Mouse (Mus musculus) layer of hippocampus, postnatal 25 days (tissue): ENCODE data around the gene Lcn2. TPM values are rescaled to one million over a fixed set of nuclear protein-coding genes. Genes with fewer than 3 reads are reported as not detected.

Experiments used
- DNase-seq, 2 experiments: peaks; one replicate each; pipeline ENCODE4 v3.0.0; 2022; ENCODE audit warnings: mixed read lengths in 2 of 2, low spot score in 1 of 2; ENCODE audit errors: extremely low spot score in 1 of 2
- total RNA-seq, 2 experiments: library from RNA; stranded (reverse); gene quantifications; 2 replicates each; pipeline ENCODE4 v1.2.3; 2021

The Lcn2 gene
- total RNA-seq, 2 experiments from 2014 or later: 0.56 to 0.81 TPM

DNA sequence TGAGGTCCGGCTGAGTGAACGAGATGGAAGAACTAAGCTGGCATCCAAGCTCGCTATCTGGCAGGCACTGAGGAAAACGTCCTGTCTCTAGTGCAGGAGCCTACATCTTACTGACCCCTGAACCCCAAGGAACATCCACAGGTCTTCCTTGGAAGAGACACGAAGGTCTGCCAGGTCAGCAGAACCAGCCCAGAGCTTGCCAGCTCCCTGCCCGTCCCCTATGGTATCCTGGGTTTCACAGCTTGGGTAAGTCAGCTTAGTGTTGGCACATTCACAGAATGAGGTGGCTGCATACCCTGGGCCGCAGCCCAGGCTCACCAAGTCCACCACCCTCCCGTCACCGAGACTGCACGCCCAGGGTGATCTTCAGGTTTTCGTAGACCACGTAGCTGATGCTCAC is 27.7 kb upstream of the Lcn2 start:
- no peak for DNase-seq

DNA sequence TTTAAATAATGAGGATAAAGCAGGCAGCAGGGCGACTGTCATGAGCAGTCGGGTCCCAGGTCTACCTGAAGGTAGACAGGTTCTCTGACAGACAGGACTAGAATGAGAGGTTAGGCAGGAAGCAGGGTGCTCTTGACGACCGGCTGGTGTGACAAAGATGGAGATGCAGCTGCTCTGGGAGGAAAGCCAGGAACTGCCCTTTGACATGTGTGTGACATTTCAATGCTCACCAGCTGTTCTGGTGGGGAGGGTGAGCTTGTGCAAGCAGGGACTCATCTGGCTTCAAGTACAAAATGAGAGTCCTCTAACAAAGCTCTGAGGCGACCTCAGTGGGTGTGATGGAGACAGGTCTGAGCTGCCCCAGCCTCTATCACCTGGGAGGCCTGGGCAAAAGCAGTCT is 25.9 kb upstream of the Lcn2 start:
- no peak for DNase-seq

DNA sequence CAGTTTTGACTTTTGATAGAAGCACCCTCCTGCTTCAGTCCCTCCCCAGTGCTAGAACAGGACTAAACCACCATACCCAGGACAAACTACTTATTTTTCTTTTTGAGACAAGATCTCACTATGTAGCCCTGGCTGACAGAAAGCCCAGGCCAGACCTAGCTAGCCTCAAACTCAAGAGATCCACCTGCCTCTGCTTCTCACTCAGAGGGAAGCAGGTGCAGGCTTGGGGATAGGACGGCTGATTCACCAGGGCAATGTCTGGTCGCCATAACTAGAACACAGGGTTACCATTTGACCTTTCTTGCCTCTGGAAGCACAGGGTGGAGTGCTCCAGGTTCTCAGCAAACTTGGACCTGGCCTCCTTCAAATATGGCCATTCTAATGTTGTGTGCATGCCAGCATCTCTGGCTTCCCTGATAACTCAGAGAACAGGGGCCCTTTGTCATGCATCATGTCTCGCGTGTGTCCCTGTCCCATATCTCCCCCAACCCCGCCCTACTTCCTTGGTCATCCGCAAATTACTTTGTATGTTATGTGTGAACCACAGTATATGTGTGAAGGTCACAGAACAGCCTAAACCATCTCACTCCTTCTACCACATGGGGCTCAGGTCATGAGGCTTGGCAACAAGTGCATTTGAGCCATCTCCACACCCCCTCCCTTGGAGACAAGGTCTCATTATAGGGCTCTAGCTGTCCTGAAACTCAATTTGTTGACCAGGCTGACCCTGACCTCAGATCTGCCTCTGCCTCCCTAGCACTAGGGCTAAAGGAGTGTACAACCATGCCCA is 24.9 kb upstream of the Lcn2 start:
- no peak for DNase-seq

DNA sequence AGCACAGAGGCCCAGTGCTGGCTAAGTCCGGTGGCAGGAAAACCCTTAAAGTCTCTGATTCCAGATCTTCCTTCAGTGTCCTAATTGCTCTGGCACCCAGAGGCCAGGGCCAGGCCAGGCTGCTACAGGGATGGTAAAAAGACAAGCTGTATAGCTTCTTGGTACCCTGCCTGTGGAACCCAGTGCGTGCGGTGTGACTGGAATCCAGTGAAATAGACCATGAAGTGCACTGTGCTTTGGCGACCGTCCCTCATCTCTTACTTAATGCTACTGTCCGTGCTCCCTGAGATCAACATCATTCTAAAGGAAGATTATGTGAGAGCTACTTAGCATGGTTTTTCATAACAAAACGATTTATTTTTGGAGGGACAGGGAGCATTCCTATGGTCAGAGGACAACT is 23.4 kb upstream of the Lcn2 start:
- no peak for DNase-seq

DNA sequence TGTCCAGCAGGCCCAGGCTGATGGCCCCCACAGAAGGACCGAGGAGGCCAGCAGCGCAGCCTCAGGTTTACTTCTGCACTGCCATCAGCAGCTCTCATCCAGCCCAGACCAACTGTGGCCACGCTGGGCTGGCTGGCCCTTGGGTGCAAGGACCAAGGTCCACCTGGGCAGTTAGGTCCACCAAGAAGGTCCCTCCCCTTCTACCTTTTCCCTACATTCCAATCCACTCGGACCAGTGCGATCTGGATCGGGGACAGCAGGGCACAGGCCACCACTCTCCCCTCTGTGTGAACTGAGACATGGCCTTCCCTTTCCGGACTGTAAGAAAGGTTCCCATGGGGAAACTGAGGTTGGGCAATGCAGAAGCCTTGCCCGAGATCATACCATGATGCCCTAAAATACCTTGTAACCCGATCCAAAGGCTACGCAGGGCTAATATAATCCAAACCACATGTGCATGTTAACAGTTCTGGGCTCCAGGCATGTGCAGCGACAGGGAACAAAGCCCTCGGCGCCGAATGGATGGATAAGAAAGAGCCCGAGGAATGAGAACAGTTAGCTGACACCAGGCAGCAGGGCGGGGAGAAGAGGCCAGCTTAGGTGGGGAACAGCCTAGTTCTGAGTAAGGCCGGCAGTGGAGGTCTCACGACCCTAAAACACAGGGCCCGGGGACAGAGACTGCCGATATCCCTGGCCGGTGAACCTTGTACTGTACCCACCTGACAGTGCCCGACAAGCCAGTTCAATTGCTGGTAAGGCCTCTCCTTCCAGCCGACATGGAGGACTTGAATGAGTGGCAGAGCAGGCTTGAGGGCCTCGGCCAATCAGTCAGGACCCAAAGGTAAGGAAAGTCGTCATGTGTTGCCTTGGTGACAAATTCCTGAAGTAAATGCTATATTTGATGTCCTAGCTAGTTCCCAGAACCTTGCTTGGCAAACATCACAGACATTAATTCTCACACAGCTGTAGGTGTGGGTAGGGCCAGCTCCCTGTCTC is 20.7 kb upstream of the Lcn2 start:
- DNase-seq: no peak

DNA sequence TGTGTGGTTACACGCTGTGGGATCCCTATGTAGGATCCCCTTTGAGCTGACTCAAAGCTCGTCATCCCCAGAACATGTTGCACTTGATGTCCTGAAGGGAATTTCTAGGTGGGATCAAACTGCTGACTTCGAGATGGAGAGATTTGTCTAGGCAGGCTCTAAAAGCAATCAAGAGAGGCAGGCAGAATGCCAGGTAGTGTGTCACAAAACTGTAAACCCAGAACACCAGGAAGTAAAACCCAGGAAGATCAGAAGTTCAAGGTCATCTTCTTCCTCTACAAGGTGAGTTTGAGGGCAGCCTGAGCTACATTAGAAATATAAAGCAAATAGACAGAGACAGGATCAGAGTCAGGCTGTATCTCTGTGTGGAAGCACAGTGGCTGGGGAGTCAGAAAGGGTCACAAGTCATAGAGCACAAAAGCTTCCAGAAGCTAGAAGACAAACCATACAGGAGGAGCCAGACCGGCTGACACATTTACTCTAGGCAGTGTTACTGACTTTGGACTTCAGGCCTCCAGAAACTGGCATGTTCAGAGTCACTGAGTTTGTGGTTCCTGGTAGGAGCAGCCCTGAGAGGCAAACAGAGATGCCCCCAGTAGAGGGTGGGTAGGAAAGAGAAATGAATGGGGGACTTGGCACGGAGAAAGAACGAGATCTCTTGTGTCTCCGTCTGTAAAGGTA is 19.2 kb upstream of the Lcn2 start:
- no peak for DNase-seq

DNA sequence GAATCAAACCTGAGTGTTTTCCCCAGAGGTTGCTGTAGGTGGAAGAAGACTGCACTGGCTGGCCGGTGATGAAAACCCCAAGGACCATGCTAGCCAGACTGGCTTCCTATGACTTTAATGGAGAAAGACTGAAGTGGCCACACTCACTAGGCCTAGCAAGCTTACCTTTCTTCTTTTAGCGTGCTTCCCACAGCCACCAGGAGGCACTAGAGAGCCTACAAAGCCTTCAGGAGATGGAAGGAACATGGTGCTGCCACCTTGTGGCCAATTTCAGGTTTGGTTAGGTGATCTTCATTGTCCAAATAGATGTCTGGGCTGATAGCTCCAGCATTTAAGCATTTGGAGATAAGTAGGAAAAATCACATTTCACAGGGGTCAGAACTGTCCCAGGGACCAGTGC is 16.6 kb upstream of the Lcn2 start:
- DNase-seq: peak; percentile 90 to 100

DNA sequence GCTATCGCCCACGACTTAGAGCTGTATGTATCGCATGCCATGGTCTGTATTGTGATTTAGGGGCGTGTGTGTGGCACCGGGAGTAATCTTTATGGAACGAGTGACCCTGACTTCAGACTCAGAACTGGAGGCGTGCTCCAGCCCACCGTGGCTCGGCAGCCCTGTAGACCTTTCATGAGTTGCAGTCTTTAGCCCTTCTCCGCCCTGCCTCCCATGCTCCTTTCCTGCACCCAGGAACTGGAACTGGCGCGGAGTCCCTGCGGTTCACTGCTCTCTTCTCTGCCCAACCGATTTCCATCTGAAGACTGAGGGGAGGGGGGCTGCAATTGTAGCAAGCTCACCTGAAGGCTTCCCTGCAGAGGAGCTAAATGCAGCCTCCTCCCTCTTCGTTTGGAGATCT is 8.6 kb upstream of the Lcn2 start:
- DNase-seq: no peak

DNA sequence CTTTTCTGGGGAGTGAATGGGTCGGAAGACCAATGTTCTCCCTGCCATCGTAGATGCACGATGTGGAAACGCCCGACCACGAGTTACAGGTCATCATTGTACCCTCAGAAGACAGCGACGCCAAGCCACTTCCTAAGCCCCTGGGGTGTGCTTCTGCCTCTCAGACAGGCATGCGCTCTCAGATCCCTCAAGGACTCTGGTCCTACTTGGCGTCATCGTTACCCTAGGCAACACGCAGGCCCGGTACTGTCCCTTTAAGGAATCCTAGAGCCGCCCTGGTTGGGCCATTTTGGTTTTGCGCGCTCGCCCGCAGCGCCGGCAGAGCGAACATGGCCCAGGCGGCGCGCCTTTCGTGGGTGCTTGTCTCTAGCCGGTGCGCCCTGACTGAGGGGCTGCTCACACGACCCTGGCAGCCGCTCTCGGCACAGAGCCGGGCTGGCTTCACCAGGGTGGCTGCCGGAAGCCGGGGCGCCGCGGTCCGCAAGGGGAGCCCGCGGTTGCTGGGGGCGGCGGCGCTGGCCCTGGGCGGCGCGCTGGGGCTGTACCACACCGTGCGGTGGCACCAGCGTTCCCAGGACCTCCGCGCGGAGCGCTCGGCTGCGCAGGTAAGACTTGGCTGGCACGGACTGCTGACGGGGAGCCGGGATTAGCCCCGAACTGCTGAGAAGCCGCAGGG is 8.0 kb upstream of the Lcn2 start:
- peak; percentile 78 to 88 for DNase-seq

DNA sequence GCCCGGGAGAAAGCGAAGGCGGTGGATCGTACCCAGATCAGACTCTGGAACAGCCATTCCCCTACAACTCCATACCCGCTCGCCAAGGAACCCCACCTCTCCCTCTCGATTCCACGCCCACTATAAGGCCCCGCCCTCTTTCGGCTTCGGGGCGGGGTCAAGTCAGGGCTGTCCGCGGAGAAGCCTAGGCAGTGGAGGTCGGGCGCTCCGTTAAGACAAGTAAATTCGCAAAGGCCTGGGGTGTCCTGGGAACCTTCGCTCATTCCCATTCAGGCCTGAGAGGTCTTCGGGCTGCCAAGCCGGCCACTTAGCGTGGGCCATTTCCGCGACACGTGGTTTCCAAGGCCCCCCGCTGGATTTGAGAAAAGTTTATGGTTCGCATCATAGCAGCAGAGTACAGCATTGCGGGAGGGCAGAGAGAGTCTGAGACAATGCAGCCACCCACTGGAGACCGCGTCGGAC is 7.5 kb upstream of the Lcn2 start, which contains the start of gene Ptges2:
Gene Ptges2, plus strand, starts transcription at position 413 of the 462 bp plus-strand sequence.
- DNase-seq: peak in 1 of 2 experiments; percentile 77

DNA sequence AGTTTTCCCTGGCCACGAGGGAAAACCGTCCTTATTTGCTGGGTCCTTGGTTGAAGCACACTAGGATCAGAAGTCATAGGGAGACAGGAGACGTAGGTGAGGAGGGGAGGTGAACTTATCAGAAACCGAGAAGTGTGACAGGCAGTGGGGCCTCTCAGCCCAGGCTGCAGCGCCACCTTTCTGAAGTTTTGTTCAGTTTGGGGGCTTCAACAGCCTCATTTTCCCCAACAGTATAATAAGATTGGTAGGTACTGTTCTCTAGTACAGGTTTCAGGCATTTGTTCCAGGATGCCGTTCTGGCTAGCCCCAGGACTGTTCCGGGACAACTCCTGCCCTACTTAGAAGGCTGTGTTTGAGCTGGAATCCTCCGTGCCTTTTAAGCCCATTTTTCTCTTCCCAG is 6.9 kb upstream of the Lcn2 start:
- DNase-seq: peak in 1 of 2 experiments; percentile 34

DNA sequence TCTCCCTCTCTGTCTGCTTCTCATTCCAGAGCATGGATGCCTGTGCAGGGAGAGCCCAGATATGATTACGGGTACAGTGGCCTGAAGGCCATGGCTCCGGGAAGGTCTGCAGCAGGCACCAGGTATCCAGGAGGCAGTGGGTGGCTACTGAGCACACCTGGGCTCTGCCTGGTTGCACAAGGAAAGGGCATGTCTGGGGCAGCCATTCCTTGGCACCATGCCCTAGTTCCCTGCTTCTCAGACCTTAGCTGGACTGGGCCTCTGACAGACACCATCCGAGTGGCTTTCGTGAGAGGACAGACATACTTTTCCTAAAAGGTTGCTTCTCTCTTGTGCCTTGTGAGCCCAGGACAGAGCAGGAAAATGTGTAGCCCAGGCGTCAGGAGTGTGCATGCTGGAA is 4.0 kb upstream of the Lcn2 start:
- no peak for DNase-seq

DNA sequence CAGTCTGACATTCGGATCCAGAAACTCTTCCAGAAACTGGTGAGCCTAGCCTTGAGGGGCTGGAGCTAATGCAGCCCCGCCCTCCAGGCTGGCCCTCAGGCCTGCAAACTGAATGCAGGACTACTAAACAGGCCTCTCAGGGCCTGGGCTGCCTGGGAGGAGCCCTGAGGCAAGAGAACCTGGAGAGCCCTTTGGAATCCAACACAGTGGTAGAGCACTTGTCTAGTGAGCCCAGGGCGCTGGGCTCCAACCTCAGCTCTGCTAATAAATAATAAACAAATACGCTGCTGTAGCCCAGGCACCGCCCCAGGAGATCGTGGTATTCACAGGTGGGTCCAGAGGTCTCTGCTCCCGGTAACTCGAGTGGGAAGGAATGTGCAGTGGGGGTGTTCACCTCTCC is 2.8 kb upstream of the Lcn2 start:
- no peak for DNase-seq

DNA sequence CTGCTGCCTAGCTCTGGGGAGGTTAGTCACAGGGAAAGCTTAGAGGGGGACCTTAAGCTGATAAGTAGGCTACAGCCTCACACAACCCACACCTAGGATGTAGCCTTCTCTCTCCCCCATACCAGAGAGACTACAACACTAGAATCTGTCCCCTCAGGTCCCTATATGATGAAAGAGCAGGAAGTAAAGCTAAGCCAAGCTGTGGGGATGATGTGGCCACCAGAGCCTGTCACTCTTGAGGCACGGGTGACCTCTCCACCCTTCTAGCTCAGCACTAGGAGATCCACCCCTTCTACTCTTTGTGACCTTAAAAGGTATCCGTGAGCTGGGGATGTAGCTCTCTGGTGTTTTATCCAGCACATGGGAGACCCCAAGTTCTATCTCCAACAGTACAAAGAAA is 1.1 kb upstream of the Lcn2 start:
- no peak for DNase-seq

DNA sequence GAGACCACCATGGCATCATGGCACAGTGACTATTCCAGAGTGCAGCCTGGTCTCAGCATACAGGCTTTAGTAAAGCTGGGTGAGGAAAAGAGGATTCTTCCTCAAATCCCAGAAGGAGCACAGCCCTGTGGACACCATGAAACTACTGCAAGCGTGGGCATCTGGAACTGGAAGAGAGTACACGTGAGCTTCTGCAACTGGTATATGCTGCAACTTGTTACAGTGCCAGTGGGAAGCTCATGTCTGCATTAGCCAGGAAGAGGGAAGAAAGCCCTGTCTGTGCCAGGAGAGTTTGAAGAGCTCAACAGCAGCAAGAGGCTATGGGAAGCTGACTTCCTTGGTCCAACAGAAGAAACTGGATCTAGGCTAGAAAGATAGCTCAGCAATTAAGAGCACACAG is 5.4 kb downstream of the Lcn2 start:
- DNase-seq: no peak

DNA sequence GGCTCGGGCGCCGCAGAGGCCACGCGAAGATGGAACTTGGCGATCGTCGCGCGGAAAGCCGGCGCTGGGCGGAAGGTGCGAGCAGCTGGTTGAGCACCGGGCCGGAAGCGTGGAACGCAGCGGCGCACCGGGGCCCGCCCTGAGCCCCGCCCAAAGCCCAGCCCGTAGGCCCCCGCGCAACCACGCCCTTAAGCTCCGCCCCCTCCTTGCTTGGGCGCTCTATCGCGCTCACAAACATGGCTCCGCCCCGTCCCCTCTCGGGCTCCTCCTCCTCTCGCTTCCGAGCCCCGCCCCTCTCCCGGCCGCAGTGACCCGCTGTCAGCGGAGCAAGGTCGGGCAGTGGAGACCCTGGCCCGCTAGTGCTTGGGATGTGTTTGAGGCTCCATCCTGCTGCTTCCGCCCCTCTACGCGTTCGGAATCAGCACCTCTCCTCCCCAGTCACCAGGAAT is 6.3 kb downstream of the Lcn2 start, which contains the start of gene 1110008P14Rik:
Gene 1110008P14Rik, minus strand, starts transcription at position 164 of the 449 bp plus-strand sequence.
- DNase-seq: peak; percentile 80 to 84

DNA sequence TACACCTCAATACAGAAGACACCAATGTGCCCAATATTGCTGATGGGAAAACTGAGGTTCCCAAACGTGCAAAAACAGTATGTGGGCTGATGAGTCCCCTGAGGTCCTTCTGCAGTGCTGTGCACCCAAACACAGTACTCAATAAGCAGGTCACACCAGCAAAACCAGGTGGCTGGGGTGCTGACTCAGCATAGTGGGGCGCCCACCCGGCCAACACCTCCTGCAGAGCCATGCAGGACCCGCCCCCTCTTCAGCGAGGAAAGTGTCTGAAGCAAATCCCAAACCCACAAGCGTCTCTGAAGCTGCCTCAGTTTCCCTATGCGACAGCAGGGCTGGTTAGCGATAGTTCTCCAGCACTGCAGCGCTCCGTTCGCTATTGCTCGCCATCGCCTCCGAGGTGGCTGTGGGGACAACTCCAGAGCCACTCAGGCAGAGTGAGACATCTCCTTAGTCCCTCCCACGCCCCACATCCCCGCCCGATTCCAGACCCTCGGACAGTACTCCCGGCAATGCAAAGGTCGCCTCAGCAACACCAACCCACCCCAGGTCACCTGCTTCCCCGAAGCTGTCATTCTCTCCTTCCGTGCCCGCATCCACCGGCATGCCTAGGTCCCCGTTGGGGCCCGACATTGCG is 6.8 kb downstream of the Lcn2 start:
- peak in 1 of 2 experiments; percentile 31 for DNase-seq

DNA sequence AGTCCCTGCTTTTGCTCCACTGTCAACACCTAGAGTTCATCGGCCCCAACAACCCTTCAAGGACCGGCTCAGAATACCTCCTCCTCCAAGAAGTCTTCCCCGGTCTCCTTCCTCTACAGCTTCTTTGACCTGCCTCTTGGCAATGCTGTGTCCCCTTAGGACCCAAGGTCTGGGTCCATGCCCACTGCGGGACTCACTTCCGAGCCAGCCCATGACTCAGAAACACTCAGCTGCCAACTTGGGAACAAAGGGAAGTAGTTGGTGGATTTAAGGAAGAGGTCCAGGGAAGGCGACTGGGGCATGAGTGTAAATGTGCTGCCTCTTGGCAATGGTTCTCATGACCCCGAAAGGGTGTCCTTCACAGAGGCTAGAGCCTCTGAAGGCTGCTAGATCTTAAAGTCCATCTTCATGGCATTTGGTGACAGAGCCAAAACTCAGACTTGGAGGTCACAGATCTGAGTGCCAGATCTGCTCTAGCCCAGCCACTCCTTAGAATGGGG is 8.0 kb downstream of the Lcn2 start:
- DNase-seq: no peak

DNA sequence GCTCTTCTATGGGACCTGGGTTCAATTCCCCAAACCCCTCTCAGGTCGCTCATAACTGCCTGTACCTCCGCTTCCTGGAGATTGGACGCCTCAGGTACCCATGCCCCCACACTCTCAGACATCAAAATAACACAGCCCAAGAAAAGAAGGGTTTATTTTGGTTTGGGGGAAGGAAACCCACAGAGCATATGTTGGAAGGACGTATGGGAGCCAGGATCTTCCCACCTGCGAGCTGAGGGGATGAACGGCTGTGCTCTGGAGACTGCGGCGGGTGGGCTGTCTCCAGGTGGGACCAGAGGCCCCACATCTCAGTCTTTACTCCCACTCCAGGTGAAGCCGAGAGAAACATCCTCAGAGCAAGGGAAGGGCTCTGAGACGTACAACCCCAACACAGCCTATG is 11.1 kb downstream of the Lcn2 start:
- no peak for DNase-seq
